Mouse (Mus musculus) liver, embryonic 14.5 days (tissue): ENCODE data around the gene Shox2. TPM values are rescaled to one million over a fixed set of nuclear protein-coding genes. Genes with fewer than 3 reads are reported as not detected.

ENCODE experiments used
- ATAC-seq: fragments of 200-750 bp; cut with Nextera tagmentation; 2 replicates; pipeline ENCODE4 v1.8.0; 2017; ENCODE audit warnings: moderate number of reproducible peaks, mild to moderate bottlenecking, moderate library complexity; ENCODE audit not compliant: insufficient read depth
- DNase-seq, 3 experiments: peaks; one replicate each; pipeline ENCODE4 v3.0.0-alpha.2; 2012 to 2013; ENCODE audit warnings: low read depth in 3 of 3, low spot score in 3 of 3
- H3K27ac ChIP-seq: fragments of 300-500 bp; sonication (generic); 2 replicates; pipeline ENCODE4 v1.5.1; 2014; ENCODE audit warnings: moderate library complexity, mild to moderate bottlenecking, control low read depth, inconsistent platforms
- H3K27me3 ChIP-seq: fragments of 300-500 bp; sonication (generic); 2 replicates; pipeline ENCODE4 v1.6.1; 2014; ENCODE audit warnings: mild to moderate bottlenecking, low read length, moderate library complexity; ENCODE audit not compliant: control insufficient read depth, insufficient read depth
- H3K36me3 ChIP-seq: fragments of 300-500 bp; sonication (generic); replicated peaks from 2 replicates; pipeline ENCODE4 v1.6.1; 2014; ENCODE audit warnings: low read depth; ENCODE audit not compliant: control insufficient read depth, insufficient read depth
- H3K4me1 ChIP-seq, 2 experiments: fragments of 200-500 bp in 1 of 2; fragments of 300-500 bp in 1 of 2; sonication (generic) in 1 of 2; replicated peaks; 2 replicates each; pipeline ENCODE4 v1.6.1; 2012 to 2014; ENCODE audit warnings: antibody characterized with exemption in 1 of 2, inconsistent platforms in 1 of 2, low read length in 1 of 2; ENCODE audit not compliant: control insufficient read depth in 2 of 2, insufficient read depth in 2 of 2
- H3K4me2 ChIP-seq: fragments of 300-500 bp; sonication (generic); 2 replicates; pipeline ENCODE4 v1.6.1; 2014; ENCODE audit warnings: low read depth, mild to moderate bottlenecking, control low read depth, moderate library complexity
- H3K4me3 ChIP-seq, 2 experiments: fragments of 200-500 bp in 1 of 2; fragments of 300-500 bp in 1 of 2; sonication (generic) in 1 of 2; 2 replicates each; pipeline ENCODE4 v1.5.1; 2012 to 2014; ENCODE audit warnings: low read depth in 2 of 2, low read length in 2 of 2, mild to moderate bottlenecking in 2 of 2, control low read depth in 1 of 2, inconsistent platforms in 1 of 2, moderate library complexity in 1 of 2; ENCODE audit not compliant: insufficient read depth in 1 of 2
- H3K9ac ChIP-seq: fragments of 300-500 bp; sonication (generic); replicated peaks from 2 replicates; pipeline ENCODE4 v1.6.1; 2014; ENCODE audit warnings: mild to moderate bottlenecking, control low read depth, moderate library complexity
- H3K9me3 ChIP-seq: fragments of 300-500 bp; sonication (generic); 2 replicates; pipeline ENCODE4 v1.6.1; 2016; ENCODE audit warnings: low read length, mixed read lengths; ENCODE audit not compliant: control insufficient read depth
- CTCF ChIP-seq: IDR thresholded peaks from 2 replicates; pipeline ENCODE4 v1.5.1; 2016; ENCODE audit warnings: antibody characterized with exemption, low read depth, control low read depth
- EP300 ChIP-seq: IDR thresholded peaks from 2 replicates; pipeline ENCODE4 v1.6.1; 2016; ENCODE audit warnings: antibody characterized with exemption, low read depth
- WGBS: fragments of 180-500 bp; shearing (Covaris S2); extraction: QIAGEN DNeasy Blood & Tissue Kit; methylation state at CpG from one replicate; pipeline ENCODE4 v1.1.7; 2014; ENCODE audit not compliant: insufficient replicate concordance; 5-methylcytosine and 5-hydroxymethylcytosine counted together
- polyA plus RNA-seq, 2 experiments: library from polyadenylated mRNA; depleted of rRNA in 1 of 2; stranded (reverse) in 1 of 2; unstranded in 1 of 2; fragments of >200 nt; fragmentation: Nextera tagmentation in 1 of 2; extraction: Ambion mirVana in 1 of 2; gene quantifications; 2 replicates each; pipeline versions ENCODE4 v1.2.1 to v1.2.3; 2012 to 2014

Gene Shox2
- polyA plus RNA-seq, 2 experiments = 0.05 to 0.15 TPM

DNA sequence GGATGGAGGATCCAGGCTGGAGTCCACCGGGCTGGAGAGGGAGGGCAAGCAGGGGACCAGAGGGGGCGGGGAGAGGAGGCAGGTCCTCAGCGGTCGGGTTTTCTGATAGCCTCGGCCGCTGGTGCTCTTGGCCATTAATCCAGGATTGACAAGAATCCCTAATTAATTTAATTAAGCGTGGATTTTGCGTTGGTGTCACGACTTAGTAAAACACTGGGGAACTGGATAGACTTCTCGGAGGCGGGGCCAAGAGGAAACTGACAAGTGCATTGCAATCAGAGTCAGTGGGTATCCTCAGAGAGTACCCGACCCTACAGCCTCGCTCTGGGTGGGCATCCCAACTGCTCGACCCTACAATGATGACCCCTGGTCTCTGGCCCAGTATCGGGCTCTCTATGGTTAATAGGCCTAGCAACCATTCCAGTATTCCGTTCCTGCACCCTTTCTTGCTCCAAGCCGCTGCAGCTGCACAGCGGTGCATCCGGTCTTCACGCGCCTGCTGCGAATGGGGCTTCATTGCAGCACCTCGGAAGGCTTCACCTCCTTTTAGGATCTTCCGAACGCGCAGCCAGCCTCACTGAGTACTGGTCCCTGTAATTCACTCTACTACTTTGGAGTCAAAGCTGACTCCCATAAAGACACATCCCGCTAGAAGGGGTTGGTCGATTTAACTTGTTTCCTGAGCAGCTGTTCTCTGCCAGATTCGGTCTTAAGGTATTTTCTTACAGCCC lies 775 bp upstream of the Shox2 start:
- H3K36me3 ChIP-seq = no peaks in the 10 kb centered on the region
- no peak overlapping the region for H3K9ac ChIP-seq
- no peak for ATAC-seq
- peaks cover 0 to 5% of the 10 kb centered on the region in 2 experiments; a peak in 2 of 4 replicates for H3K4me1 ChIP-seq
- peak overlapping the region in 1 of 2 experiments; percentile 1; a peak in 1 of 4 replicates for H3K4me3 ChIP-seq
- no peak overlapping the region for H3K27ac ChIP-seq
- no peaks in the 10 kb centered on the region for H3K9me3 ChIP-seq
- peaks cover 68% of the 10 kb centered on the region for H3K27me3 ChIP-seq
- H3K4me2 ChIP-seq = peak overlapping the region; percentile 66; the same call in 1 of the 2 replicates
- no peak for DNase-seq
- WGBS = 1% methylated on average over 29 of the region's 29 CpGs
- TF ChIP-seq CTCF (no peak), EP300 (no peak)

DNA sequence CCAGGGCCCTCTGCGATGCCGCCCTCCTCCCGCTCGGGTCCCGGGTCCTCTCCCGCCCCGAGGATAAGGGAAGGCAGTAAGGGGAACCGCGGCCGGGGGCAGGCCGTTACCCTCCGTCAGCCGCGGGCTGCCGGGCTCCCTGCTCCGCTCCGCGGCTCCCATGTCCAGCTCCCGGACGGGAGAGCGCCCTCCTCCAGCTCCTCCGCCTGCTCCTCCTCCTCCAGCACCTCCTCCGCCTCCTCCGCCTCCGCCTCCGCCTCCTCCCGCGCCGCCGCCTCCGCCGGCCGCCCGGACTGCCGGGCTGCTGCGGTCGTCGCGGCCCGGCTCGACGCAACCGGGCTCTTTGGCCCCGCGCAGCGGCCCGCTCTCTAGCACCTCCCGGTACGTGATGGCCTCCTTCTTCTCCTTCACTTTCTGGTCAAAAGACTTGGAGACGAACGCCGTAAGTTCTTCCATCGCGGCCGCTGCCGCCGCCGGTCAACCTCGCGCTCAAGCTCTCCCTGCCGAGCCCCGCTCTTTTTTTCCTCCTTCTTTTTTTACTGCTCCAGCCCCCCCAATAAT lies 390 bp downstream of the Shox2 start, which contains the start of gene Rsrc1:
Gene Rsrc1, plus strand, starts transcription at position 290 of the 561 bp plus-strand sequence.
- Histone ChIP-seq H3K9ac (no peak within 1 kb of the TSS), H3K36me3 (no peaks in the 10 kb centered on the region), H3K27ac (no peak within 1 kb of the TSS), H3K9me3 (no peaks in the 10 kb centered on the region), H3K4me2 (peak within 1 kb of the TSS; percentile 66), H3K4me1 (no peaks in the 10 kb centered on the region), H3K27me3 (peaks cover 77% of the 10 kb centered on the region), H3K4me3 (peak within 1 kb of the TSS; percentile 18 to 50)
- under 1% methylated on average over 61 of the region's 62 CpGs for WGBS
- TF ChIP-seq CTCF = no peak
- TF ChIP-seq EP300 = no peak
- DNase-seq (no peak), ATAC-seq (peak; percentile 19; the same call in 1 of the 2 replicates)

- no peak for TF ChIP-seq EP300
- TF ChIP-seq CTCF = no peak
- no peak for DNase-seq
- H3K9me3 ChIP-seq = no peaks in the 10 kb centered on the region
- no peaks in the 10 kb centered on the region for H3K4me1 ChIP-seq
- no peak overlapping the region for H3K9ac ChIP-seq
- peak overlapping the region; percentile 66 for H3K4me2 ChIP-seq
- no peaks in the 10 kb centered on the region for H3K36me3 ChIP-seq
- H3K27ac ChIP-seq = no peak overlapping the region
- peaks cover 81% of the 10 kb centered on the region for H3K27me3 ChIP-seq
- H3K4me3 ChIP-seq = peak overlapping the region in 1 of 2 experiments; percentile 50; a peak in 2 of 4 replicates
- ATAC-seq = no peak
- 2% methylated on average over 29 of the region's 29 CpGs for WGBS
These were observed 1.2 kb downstream of the Shox2 start for GRCm38 (mm10) chr3:66980111-66980975.

GRCm38 (mm10) chr3:66979491-66979890 lies 2.1 kb downstream of the Shox2 start:
- TF ChIP-seq EP300 = no peak
- TF ChIP-seq CTCF = no peak
- Histone ChIP-seq H3K4me1 (no peaks in the 10 kb centered on the region), H3K9me3 (no peaks in the 10 kb centered on the region), H3K27me3 (peaks cover 89% of the 10 kb centered on the region), H3K27ac (no peak overlapping the region), H3K4me2 (no peak overlapping the region), H3K36me3 (no peaks in the 10 kb centered on the region), H3K4me3 (no peak overlapping the region), H3K9ac (no peak overlapping the region)
- WGBS = 6% methylated on average over 9 of the region's 9 CpGs
- DNase-seq (no peak), ATAC-seq (no peak)
